Mouse (Mus musculus) left cerebral cortex, adult 2 months (tissue): ENCODE measurements at regions not wholly inside any gene's neighbourhood (a gene's known extent, or its start where the extent isn't known, plus 50 kb on each side); places are given as distances from the start of the nearest gene placed in this dataset.

ENCODE experiments used
- DNase-seq, 2 experiments: peaks; one replicate each; pipeline ENCODE4 v3.0.0; 2021 to 2022; ENCODE audit warnings: low spot score in 2 of 2, mixed read lengths in 1 of 2; ENCODE audit errors: extremely low spot score in 1 of 2
- H3K27ac ChIP-seq: fragments of 200-600 bp; 2 replicates; pipeline ENCODE4 v1.8.1; 2022
- H3K4me3 ChIP-seq: fragments of 200-600 bp; 2 replicates; pipeline ENCODE4 v1.8.1; 2022
- CTCF ChIP-seq: fragments of 200-600 bp; IDR thresholded peaks from 2 replicates; pipeline ENCODE4 v1.8.1; 2022; ENCODE audit warnings: antibody characterized with exemption, mild to moderate bottlenecking, moderate library complexity
- intact Hi-C: fragments of 180-260 bp; cut with DNase I; formaldehyde crosslinking; loops from one replicate; pipeline ENCODE4 v1.15.1; 2025

- no peak for DNase-seq
- H3K27ac ChIP-seq = no peak overlapping the region
- no peak for TF ChIP-seq CTCF
- no peak overlapping the region for H3K4me3 ChIP-seq
- intact Hi-C loops = no loop called here
Measured at GRCm38 (mm10) chr3:130947277-130947606, 163.0 kb upstream of the Lef1 start.

GRCm38 (mm10) chr3:130946576-130947276 is 163.5 kb upstream of the Lef1 start:
- H3K4me3 ChIP-seq = peak overlapping the region; percentile 39
- no peak for TF ChIP-seq CTCF
- DNase-seq = no peak
- intact Hi-C loops = no loop called here
- no peak overlapping the region; the same call in 1 of the 2 replicates for H3K27ac ChIP-seq

GRCm38 (mm10) chr3:130945861-130946449 is 164.3 kb upstream of the Lef1 start:
- peak overlapping the region; percentile 53; the same call in 1 of the 2 replicates for H3K27ac ChIP-seq
- peak; percentile 29 to 30 for DNase-seq
- H3K4me3 ChIP-seq = peak overlapping the region; percentile 39
- no peak for TF ChIP-seq CTCF
- intact Hi-C loops = no loop called here

DNA sequence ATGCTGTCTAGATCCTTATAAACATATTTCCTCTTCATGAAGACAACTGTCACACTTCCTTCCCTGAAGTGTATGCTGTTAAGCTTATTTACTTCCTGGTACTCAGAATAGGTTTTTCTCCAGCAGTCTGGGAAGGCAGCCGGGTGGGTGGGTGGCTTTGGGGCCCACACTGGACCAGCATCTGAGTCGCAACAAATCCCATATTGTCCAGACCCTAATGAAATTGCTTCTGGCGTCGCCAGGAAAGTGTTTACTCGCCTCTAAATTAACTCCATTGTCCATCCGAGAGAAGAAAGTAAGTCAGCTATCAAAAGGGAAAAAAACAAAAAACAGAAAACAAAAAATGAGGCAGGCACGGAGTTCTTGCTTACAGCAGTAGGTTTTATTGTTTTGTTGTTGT is 164.9 kb upstream of the Lef1 start:
- no peak for TF ChIP-seq CTCF
- peak overlapping the region; percentile 7; the same call in 1 of the 2 replicates for H3K27ac ChIP-seq
- H3K4me3 ChIP-seq = peak overlapping the region; percentile 39
- intact Hi-C loops = no loop called here
- DNase-seq = no peak

DNA sequence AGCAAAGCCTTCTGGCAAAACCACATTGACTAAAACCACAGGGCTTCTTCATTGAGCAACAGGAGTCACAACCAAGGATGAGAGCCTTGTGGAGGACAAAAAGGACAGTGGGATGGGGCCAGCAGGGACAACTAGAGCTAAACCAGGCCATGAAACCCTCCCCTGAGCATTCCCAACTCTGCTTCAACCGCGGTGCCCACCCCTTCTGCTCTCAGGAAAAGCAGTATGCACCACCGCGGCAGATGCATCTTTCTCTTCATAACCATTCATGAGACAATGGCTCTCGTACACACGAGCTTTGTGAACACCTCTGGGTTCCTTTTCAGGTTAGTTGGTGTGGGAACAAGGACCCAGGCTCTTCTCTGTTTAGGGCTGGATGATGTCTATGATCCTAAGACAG is 166.0 kb upstream of the Lef1 start:
- intact Hi-C loops = no loop called here

DNA sequence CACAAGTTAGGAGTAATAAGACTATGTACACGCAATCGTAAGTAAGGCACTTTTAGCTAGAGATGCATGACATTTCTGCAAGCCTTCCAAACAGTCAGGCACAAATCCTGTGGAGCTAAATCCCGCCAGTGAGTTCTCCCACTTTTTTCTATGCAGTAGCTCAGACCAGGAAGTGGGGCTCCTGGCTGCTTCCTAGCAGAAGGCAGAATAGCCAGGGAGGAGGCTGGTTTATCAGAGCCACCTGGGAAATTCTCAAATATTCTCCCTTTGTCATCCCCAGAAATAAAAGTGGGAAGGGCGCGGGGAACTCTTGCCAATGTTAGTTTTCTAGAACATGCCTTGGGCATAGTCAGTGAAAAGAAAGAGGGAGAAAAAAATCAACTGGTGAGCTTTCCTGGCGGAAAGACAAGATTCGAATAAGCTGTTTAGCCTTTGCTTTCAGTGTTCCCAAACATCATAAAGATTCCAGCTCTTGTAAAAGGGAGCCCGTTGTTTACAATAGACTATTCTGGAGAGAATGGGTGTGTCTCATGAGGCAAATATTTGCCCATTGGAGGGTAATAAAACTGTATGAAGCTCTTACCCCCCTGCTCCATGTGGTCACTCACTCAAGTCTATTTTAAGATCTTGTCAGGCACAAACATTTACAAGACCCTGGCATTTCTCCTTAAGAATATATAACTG is 167.2 kb upstream of the Lef1 start:
- DNase-seq = no peak
- no peak for TF ChIP-seq CTCF
- Histone ChIP-seq H3K27ac (no peak overlapping the region), H3K4me3 (no peak overlapping the region)
- intact Hi-C loops = no loop called here

More for the DNA sequence above, 166.0 kb upstream of the Lef1 start:
- DNase-seq = no peak
- Histone ChIP-seq H3K4me3 (no peak overlapping the region), H3K27ac (no peak overlapping the region)
- TF ChIP-seq CTCF = no peak

DNA sequence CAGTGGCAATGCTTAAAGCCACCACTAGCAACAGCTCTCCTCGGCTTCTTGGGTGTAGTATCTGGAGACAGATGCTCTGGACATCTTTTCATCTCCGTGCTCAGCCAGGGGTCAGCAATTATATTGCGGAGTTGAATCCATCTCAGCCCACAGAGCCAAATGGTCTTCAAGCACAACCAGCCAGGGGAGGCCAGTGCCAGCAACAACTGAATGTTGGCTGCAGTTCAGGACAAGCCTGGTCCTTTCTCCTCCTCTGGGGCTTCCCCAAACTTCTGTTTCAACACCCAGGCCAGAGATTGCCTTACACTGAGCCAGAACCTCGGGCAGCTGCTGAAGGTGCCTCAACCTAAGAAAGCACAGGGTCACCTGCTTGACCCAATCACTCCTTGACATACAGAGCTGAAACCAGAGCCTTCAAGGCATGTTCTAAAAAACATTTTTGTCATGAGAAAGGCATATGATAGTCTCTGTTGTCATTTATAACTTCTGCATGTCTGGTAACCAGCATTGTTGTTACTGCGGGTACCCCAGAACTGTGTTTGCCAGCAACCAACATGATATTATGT is 169.9 kb upstream of the Lef1 start:
- Histone ChIP-seq H3K27ac (no peak overlapping the region), H3K4me3 (no peak overlapping the region)
- intact Hi-C loops = no loop called here
- no peak for TF ChIP-seq CTCF
- DNase-seq = no peak

GRCm38 (mm10) chr3:130936980-130937379 is 173.3 kb upstream of the Lef1 start:
- DNase-seq = no peak
- no peak for TF ChIP-seq CTCF
- Histone ChIP-seq H3K27ac (no peak overlapping the region), H3K4me3 (no peak overlapping the region)
- intact Hi-C loops = no loop called here

GRCm38 (mm10) chr3:130936336-130936735 is 173.9 kb upstream of the Lef1 start:
- no peak overlapping the region for H3K27ac ChIP-seq
- H3K4me3 ChIP-seq = no peak overlapping the region
- DNase-seq = no peak
- intact Hi-C loops = no loop called here
- no peak for TF ChIP-seq CTCF

- no peak for DNase-seq
- TF ChIP-seq CTCF = no peak
- Histone ChIP-seq H3K27ac (no peak overlapping the region), H3K4me3 (no peak overlapping the region)
- intact Hi-C loops = no loop called here
Measured at GRCm38 (mm10) chr3:130935926-130936315, 174.3 kb upstream of the Lef1 start.

- no peak for DNase-seq
- Histone ChIP-seq H3K27ac (no peak overlapping the region), H3K4me3 (no peak overlapping the region)
- intact Hi-C loops = no loop called here
- TF ChIP-seq CTCF = no peak
Measured at GRCm38 (mm10) chr3:130935302-130935925, 174.9 kb upstream of the Lef1 start.

- DNase-seq = no peak
- intact Hi-C loops = no loop called here
- no peak for TF ChIP-seq CTCF
- Histone ChIP-seq H3K27ac (no peak overlapping the region), H3K4me3 (no peak overlapping the region)
Measured at GRCm38 (mm10) chr3:130932723-130933122, 177.5 kb upstream of the Lef1 start.
